Mouse (Mus musculus): ENCODE results near the gene Ppp1r36. TPM values are rescaled to one million over a fixed set of nuclear protein-coding genes. Genes with fewer than 3 reads are reported as not detected.

Gene Ppp1r36
- polyA plus RNA-seq, 1 experiment = not detected

DNA sequence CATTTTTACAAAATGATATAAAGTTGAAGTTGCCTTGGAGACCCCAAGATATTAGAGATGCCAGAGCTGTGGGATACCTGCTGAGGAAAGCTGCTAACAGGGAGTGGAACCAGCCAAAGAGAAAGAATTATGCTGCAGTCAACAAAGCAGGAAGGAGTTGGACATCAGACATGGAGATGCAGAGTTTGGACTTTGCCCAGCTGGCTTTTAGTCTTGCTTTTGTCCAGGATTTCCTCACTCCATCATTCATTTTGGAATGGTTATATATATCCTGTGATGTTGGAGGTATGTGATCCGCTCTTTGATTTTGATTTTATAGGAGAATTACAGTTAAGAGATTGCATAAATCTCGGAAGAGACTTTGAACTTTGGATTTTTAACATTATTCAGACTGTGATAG lies 65.6 kb downstream of the Ppp1r36 start:
- no peaks in the 10 kb centered on the region for H3K36me3 ChIP-seq (ENCODE audit: control insufficient read depth, insufficient read depth, low read length)
- H3K27ac ChIP-seq (ENCODE audit: insufficient read depth, low read length) = no peak overlapping the region
- no peaks in the 10 kb centered on the region for H3K27me3 ChIP-seq (ENCODE audit: control insufficient read depth, insufficient read depth, low read length)
- DNase-seq (ENCODE audit: low read depth in 1 of 2, low spot score in 2 of 2) = no peak
- no peak for TF ChIP-seq CTCF (IDR thresholded peaks at IDR 0.05; ENCODE audit: extremely low read depth, insufficient read depth, insufficient read length, insufficient replicate concordance)
- TF ChIP-seq POLR2A (IDR thresholded peaks at IDR 0.05; ENCODE audit: low read depth, low read length) = no peak
- H3K4me3 ChIP-seq (ENCODE audit: extremely low read depth, insufficient read depth, insufficient read length) = no peak overlapping the region
- H3K4me1 ChIP-seq (ENCODE audit: control insufficient read depth, insufficient read depth, insufficient read length) = no peaks in the 10 kb centered on the region
- 90% methylated on average over 2 of the region's 2 CpGs for WGBS

DNA sequence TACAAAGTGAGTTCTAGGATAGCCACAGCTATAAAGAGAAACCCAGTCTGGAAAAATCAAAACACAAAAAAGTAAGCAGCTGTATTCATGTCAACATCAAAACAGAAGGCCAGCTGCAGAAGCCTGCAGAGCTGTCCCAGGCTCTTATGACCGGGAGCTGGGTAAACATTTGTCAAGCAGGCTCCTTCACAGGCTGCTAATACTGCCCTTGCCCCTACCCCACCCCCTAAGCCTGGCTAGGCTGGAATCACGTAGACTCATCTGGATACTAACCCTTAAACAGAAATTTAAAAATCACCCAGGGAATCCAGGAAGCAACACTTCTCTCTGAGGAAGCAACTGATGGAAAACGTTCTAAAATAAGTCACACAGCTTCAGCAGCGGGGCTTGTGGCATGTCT lies 67.5 kb downstream of the Ppp1r36 start:
- H3K4me1 ChIP-seq (ENCODE audit: control insufficient read depth, insufficient read depth, insufficient read length) = no peaks in the 10 kb centered on the region
- H3K27me3 ChIP-seq (ENCODE audit: control insufficient read depth, insufficient read depth, low read length) = no peaks in the 10 kb centered on the region
- DNase-seq (ENCODE audit: low read depth in 1 of 2, low spot score in 2 of 2) = no peak
- WGBS = 49% methylated on average over 4 of the region's 4 CpGs
- no peak overlapping the region for H3K4me3 ChIP-seq (ENCODE audit: extremely low read depth, insufficient read depth, insufficient read length)
- TF ChIP-seq CTCF (IDR thresholded peaks at IDR 0.05; ENCODE audit: extremely low read depth, insufficient read depth, insufficient read length, insufficient replicate concordance) (no peak), POLR2A (IDR thresholded peaks at IDR 0.05; ENCODE audit: low read depth, low read length) (no peak)
- H3K27ac ChIP-seq (ENCODE audit: insufficient read depth, low read length) = no peak overlapping the region
- H3K36me3 ChIP-seq (ENCODE audit: control insufficient read depth, insufficient read depth, low read length) = no peaks in the 10 kb centered on the region

GRCm38 (mm10) chr12:76485381-76485780 lies 68.0 kb downstream of the Ppp1r36 start:
- TF ChIP-seq CTCF (IDR thresholded peaks at IDR 0.05; ENCODE audit: extremely low read depth, insufficient read depth, insufficient read length, insufficient replicate concordance) (no peak), POLR2A (IDR thresholded peaks at IDR 0.05; ENCODE audit: low read depth, low read length) (no peak)
- Histone ChIP-seq H3K27me3 (ENCODE audit: control insufficient read depth, insufficient read depth, low read length) (no peaks in the 10 kb centered on the region), H3K36me3 (ENCODE audit: control insufficient read depth, insufficient read depth, low read length) (no peaks in the 10 kb centered on the region)

DNA sequence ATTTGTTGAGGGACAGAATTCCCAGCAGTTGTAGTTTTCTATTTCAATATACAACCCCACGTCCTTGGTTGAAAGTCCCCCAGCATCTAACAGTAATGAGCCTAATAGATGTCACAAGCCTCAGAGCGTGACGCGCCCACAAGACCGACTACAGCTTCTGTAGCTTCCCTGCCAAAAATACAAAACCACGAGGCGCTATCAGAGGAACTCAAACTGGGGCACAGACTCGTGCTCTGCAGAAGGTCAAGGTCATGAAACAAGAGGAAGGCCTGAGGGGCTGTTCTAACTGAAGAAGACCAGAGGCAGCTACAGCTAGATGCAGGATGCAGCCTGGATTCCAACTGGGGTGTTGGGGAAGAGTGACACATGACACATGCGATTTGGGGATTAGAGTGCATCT lies 69.6 kb downstream of the Ppp1r36 start:
- H3K4me3 ChIP-seq (ENCODE audit: extremely low read depth, insufficient read depth, insufficient read length) = no peak overlapping the region
- H3K4me1 ChIP-seq (ENCODE audit: control insufficient read depth, insufficient read depth, insufficient read length) = no peaks in the 10 kb centered on the region
- TF ChIP-seq POLR2A (IDR thresholded peaks at IDR 0.05; ENCODE audit: low read depth, low read length) (no peak), CTCF (IDR thresholded peaks at IDR 0.05; ENCODE audit: extremely low read depth, insufficient read depth, insufficient read length, insufficient replicate concordance) (no peak)
- WGBS = 20% methylated on average over 9 of the region's 9 CpGs
- DNase-seq (ENCODE audit: low read depth in 1 of 2, low spot score in 2 of 2) = no peak
- H3K27me3 ChIP-seq (ENCODE audit: control insufficient read depth, insufficient read depth, low read length) = no peaks in the 10 kb centered on the region
- no peaks in the 10 kb centered on the region for H3K36me3 ChIP-seq (ENCODE audit: control insufficient read depth, insufficient read depth, low read length)
- H3K27ac ChIP-seq (ENCODE audit: insufficient read depth, low read length) = no peak overlapping the region

More at GRCm38 (mm10) chr12:76485381-76485780, 68.0 kb downstream of the Ppp1r36 start:
- 73% methylated on average over 11 of the region's 11 CpGs for WGBS
- Histone ChIP-seq H3K27ac (ENCODE audit: insufficient read depth, low read length) (no peak overlapping the region), H3K4me3 (ENCODE audit: extremely low read depth, insufficient read depth, insufficient read length) (no peak overlapping the region), H3K4me1 (ENCODE audit: control insufficient read depth, insufficient read depth, insufficient read length) (no peaks in the 10 kb centered on the region)
- no peak for DNase-seq (ENCODE audit: low read depth in 1 of 2, low spot score in 2 of 2)

Other genes with a start within 250 kb of the Ppp1r36 start
- gene Esr2, start 240.3 kb upstream of the Ppp1r36 start, polyA plus RNA-seq (2012; rRNA removed) = 0.02 TPM in 2 replicates
- gene Tex21, start 170.8 kb upstream of the Ppp1r36 start, polyA plus RNA-seq (2012; rRNA removed) = not detected in 2 replicates
- 15.1 and 17.3 TPM in 2 replicates for gene Mthfd1, start 162.2 kb upstream of the Ppp1r36 start, polyA plus RNA-seq (2012; rRNA removed)
- gene Akap5, start 92.6 kb upstream of the Ppp1r36 start, polyA plus RNA-seq (2012; rRNA removed) = 0.22 and 0.29 TPM in 2 replicates
- gene Zbtb25, start 47.9 kb upstream of the Ppp1r36 start, polyA plus RNA-seq (2012; rRNA removed) = 6.9 and 7.5 TPM in 2 replicates
- 2.1 and 2.5 TPM in 2 replicates for gene Zbtb1, start 47.3 kb upstream of the Ppp1r36 start, polyA plus RNA-seq (2012; rRNA removed)
- 3.8 and 6.0 TPM in 2 replicates for gene Hspa2, start 13.4 kb upstream of the Ppp1r36 start, polyA plus RNA-seq (2012; rRNA removed)
- gene Plekhg3, start 113.4 kb downstream of the Ppp1r36 start, polyA plus RNA-seq (2012; rRNA removed) = 15.3 and 17.3 TPM in 2 replicates